Mouse (Mus musculus): ENCODE results near the gene Ndufa13. TPM values are rescaled to one million over a fixed set of nuclear protein-coding genes. Genes with fewer than 3 reads are reported as not detected.

The Ndufa13 gene
- polyA plus RNA-seq, 1 experiment from 2014 or later, result 164 TPM

GRCm38 (mm10) chr8:69847167-69848065 lies 54.9 kb downstream of the Ndufa13 start:
- no peaks in the 10 kb centered on the region for H3K4me1 ChIP-seq
- no peak for DNase-seq (ENCODE audit: low spot score)
- H3K9me3 ChIP-seq, result no peaks in the 10 kb centered on the region
- H3K36me3 ChIP-seq (replicated peaks), result no peaks in the 10 kb centered on the region; the same call in none of the 2 replicates
- no peaks in the 10 kb centered on the region for H3K27me3 ChIP-seq (replicated peaks; ENCODE audit: low read depth, poor library complexity, severe bottlenecking)
- H3K4me3 ChIP-seq, result no peak overlapping the region
- no peak overlapping the region for H3K27ac ChIP-seq (replicated peaks)
- 65% methylated on average over 3 of the region's 3 CpGs for WGBS

Other genes starting within 250 kb of the Ndufa13 start
- 2.1 and 2.2 TPM in 2 replicates for gene Zfp964, start 248.1 kb downstream of the Ndufa13 start, polyA plus RNA-seq (2016; fragmentation: Nextera tagmentation; extraction: Ambion mirVana)
- gene Zfp869, start 191.8 kb downstream of the Ndufa13 start, polyA plus RNA-seq (2016; fragmentation: Nextera tagmentation; extraction: Ambion mirVana), result 33.1 and 33.7 TPM in 2 replicates
- gene Zfp963, start 152.6 kb downstream of the Ndufa13 start, polyA plus RNA-seq (2016; fragmentation: Nextera tagmentation; extraction: Ambion mirVana), result 5.6 and 6.3 TPM in 2 replicates
- 1.2 TPM in 1 of 2 replicates, not detected in the other for gene Gm20422, start 127.7 kb downstream of the Ndufa13 start, polyA plus RNA-seq (2016; fragmentation: Nextera tagmentation; extraction: Ambion mirVana)
- gene Atp13a1, start 111.4 kb downstream of the Ndufa13 start, polyA plus RNA-seq (2016; fragmentation: Nextera tagmentation; extraction: Ambion mirVana), result 59.8 and 65.8 TPM in 2 replicates
- 33.3 and 34.7 TPM in 2 replicates for gene Zfp866, start 111.4 kb downstream of the Ndufa13 start, polyA plus RNA-seq (2016; fragmentation: Nextera tagmentation; extraction: Ambion mirVana)
- 9.6 and 10.6 TPM in 2 replicates for gene Gmip, start 93.9 kb downstream of the Ndufa13 start, polyA plus RNA-seq (2016; fragmentation: Nextera tagmentation; extraction: Ambion mirVana)
- gene Lpar2, start 80.1 kb downstream of the Ndufa13 start, polyA plus RNA-seq (2016; fragmentation: Nextera tagmentation; extraction: Ambion mirVana), result 1.0 and 1.1 TPM in 2 replicates
- 17.1 and 18.0 TPM in 2 replicates for gene Pbx4, start 70.1 kb downstream of the Ndufa13 start, polyA plus RNA-seq (2016; fragmentation: Nextera tagmentation; extraction: Ambion mirVana)
- 0.39 and 0.54 TPM in 2 replicates for gene Cilp2, start 14.9 kb downstream of the Ndufa13 start, polyA plus RNA-seq (2016; fragmentation: Nextera tagmentation; extraction: Ambion mirVana)
- gene Tssk6, start 374 bp downstream of the Ndufa13 start, polyA plus RNA-seq (2016; fragmentation: Nextera tagmentation; extraction: Ambion mirVana), result 4.4 and 4.8 TPM in 2 replicates
- gene Yjefn3, start 154 bp upstream of the Ndufa13 start, polyA plus RNA-seq (2016; fragmentation: Nextera tagmentation; extraction: Ambion mirVana), result 4.2 and 4.3 TPM in 2 replicates
- gene Gatad2a, start 93.8 kb upstream of the Ndufa13 start, polyA plus RNA-seq (2016; fragmentation: Nextera tagmentation; extraction: Ambion mirVana), result 57.3 and 59.9 TPM in 2 replicates
- 63.9 and 67.3 TPM in 2 replicates for gene Mau2, start 140.2 kb upstream of the Ndufa13 start, polyA plus RNA-seq (2016; fragmentation: Nextera tagmentation; extraction: Ambion mirVana)
- 53.5 and 56.5 TPM in 2 replicates for gene Sugp1, start 140.3 kb upstream of the Ndufa13 start, polyA plus RNA-seq (2016; fragmentation: Nextera tagmentation; extraction: Ambion mirVana)
- gene Tm6sf2, start 170.4 kb upstream of the Ndufa13 start, polyA plus RNA-seq (2016; fragmentation: Nextera tagmentation; extraction: Ambion mirVana), result 0.47 and 0.80 TPM in 2 replicates
- 0.14 and 0.24 TPM in 2 replicates for gene Hapln4, start 180.9 kb upstream of the Ndufa13 start, polyA plus RNA-seq (2016; fragmentation: Nextera tagmentation; extraction: Ambion mirVana)
- 6.2 and 6.8 TPM in 2 replicates for gene Ncan, start 218.3 kb upstream of the Ndufa13 start, polyA plus RNA-seq (2016; fragmentation: Nextera tagmentation; extraction: Ambion mirVana)
- 32.0 and 33.4 TPM in 2 replicates for gene Nr2c2ap, start 228.8 kb upstream of the Ndufa13 start, polyA plus RNA-seq (2016; fragmentation: Nextera tagmentation; extraction: Ambion mirVana)
- gene Rfxank, start 236.6 kb upstream of the Ndufa13 start, polyA plus RNA-seq (2016; fragmentation: Nextera tagmentation; extraction: Ambion mirVana), result 22.4 and 25.2 TPM in 2 replicates
- gene Borcs8, start 236.9 kb upstream of the Ndufa13 start, polyA plus RNA-seq (2016; fragmentation: Nextera tagmentation; extraction: Ambion mirVana), result 45.8 and 46.8 TPM in 2 replicates
- 0.69 and 0.70 TPM in 2 replicates for gene Mef2b, start 237.2 kb upstream of the Ndufa13 start, polyA plus RNA-seq (2016; fragmentation: Nextera tagmentation; extraction: Ambion mirVana)